Mouse (Mus musculus): ENCODE measurements around the gene Tcap. TPM values are rescaled to one million over a fixed set of nuclear protein-coding genes. Genes with fewer than 3 reads are reported as not detected.

The Tcap gene
- polyA plus RNA-seq, 1 experiment from 2014 or later, result 1.3 TPM

DNA sequence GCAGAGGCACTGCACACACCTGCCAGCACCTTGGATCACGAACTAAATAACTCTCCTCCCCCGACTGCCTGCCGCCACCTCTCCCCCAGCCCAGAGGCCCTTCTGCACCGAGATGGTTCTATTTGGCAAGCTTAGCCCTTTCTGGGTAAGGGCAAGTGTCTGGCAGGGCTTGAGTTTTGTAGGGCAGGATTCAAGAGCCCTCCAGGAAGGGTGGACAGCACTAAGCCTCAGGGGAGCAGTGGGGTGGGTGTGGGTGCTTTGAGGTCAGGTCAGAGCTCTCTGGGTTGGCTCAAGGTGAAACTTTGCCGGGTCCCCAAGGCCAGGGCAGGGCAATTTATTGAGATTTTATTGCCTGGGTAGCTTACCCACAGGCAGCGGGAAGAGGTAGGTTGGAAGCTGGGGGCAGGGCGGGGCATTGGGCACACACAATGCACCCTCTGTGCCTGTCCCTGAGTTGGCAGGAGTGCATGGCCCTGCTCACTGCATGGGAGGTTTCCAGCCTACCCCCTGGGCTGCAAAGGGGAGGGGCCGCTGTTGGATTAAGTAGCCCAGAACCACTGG lies 29.9 kb upstream of the Tcap start:
- H3K4me2 ChIP-seq (replicated peaks; ENCODE audit: low read depth, low read length), result no peak overlapping the region
- peaks cover 41% of the 10 kb centered on the region for H3K27me3 ChIP-seq (ENCODE audit: control insufficient read depth, insufficient read depth, low read length)
- H3K9ac ChIP-seq (ENCODE audit: low read depth, low read length), result no peak overlapping the region
- H3K36me3 ChIP-seq (ENCODE audit: control insufficient read depth, insufficient read depth, low read length), result no peaks in the 10 kb centered on the region
- no peak for ATAC-seq (ENCODE audit: low FRiP score, low TSS enrichment)
- H3K27ac ChIP-seq (ENCODE audit: low read depth, low read length), result no peak overlapping the region
- H3K4me3 ChIP-seq (ENCODE audit: low read length), result no peak overlapping the region
- peaks cover 9% of the 10 kb centered on the region for H3K4me1 ChIP-seq (ENCODE audit: control insufficient read depth, insufficient read depth, low read length)
- WGBS, result 33% methylated on average over 8 of the region's 8 CpGs
- H3K9me3 ChIP-seq (ENCODE audit: control insufficient read depth, low read length), result no peaks in the 10 kb centered on the region

DNA sequence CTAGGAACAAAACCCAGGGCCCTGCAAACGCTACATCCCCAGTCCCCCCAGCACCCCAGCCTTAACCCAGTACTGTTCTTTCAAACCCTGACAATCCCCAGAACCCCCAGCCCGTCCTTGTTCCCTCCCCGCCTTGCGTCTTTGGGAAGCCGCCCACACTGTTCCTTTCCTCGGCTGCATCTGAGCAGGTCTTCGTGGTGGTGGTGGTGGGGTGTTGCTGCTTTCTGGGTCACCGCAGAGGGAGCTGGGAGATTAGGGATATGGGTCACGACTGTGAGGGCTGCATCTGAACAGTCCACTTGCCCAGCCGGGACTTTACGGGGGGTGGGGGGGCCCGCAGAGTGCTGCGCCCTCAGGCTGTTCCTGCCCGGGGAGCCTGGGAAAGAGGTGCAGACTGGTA lies 29.2 kb upstream of the Tcap start:
- Histone ChIP-seq H3K9me3 (ENCODE audit: control insufficient read depth, low read length) (no peaks in the 10 kb centered on the region), H3K9ac (ENCODE audit: low read depth, low read length) (no peak overlapping the region), H3K4me1 (ENCODE audit: control insufficient read depth, insufficient read depth, low read length) (peaks cover 15% of the 10 kb centered on the region), H3K4me3 (ENCODE audit: low read length) (no peak overlapping the region), H3K27me3 (ENCODE audit: control insufficient read depth, insufficient read depth, low read length) (peaks cover 33% of the 10 kb centered on the region), H3K27ac (ENCODE audit: low read depth, low read length) (no peak overlapping the region), H3K4me2 (replicated peaks; ENCODE audit: low read depth, low read length) (no peak overlapping the region), H3K36me3 (ENCODE audit: control insufficient read depth, insufficient read depth, low read length) (no peaks in the 10 kb centered on the region)
- WGBS, result 64% methylated on average over 14 of the region's 14 CpGs
- no peak for ATAC-seq (ENCODE audit: low FRiP score, low TSS enrichment)

GRCm38 (mm10) chr11:98355732-98356299 lies 27.8 kb upstream of the Tcap start:
- Histone ChIP-seq H3K9me3 (ENCODE audit: control insufficient read depth, low read length) (no peaks in the 10 kb centered on the region), H3K36me3 (ENCODE audit: control insufficient read depth, insufficient read depth, low read length) (no peaks in the 10 kb centered on the region), H3K4me3 (ENCODE audit: low read length) (no peak overlapping the region), H3K4me2 (replicated peaks; ENCODE audit: low read depth, low read length) (no peak overlapping the region), H3K27ac (ENCODE audit: low read depth, low read length) (no peak overlapping the region), H3K9ac (ENCODE audit: low read depth, low read length) (no peak overlapping the region), H3K27me3 (ENCODE audit: control insufficient read depth, insufficient read depth, low read length) (peaks cover 20% of the 10 kb centered on the region), H3K4me1 (ENCODE audit: control insufficient read depth, insufficient read depth, low read length) (peaks cover 19% of the 10 kb centered on the region)
- ATAC-seq (ENCODE audit: low FRiP score, low TSS enrichment), result no peak
- 5% methylated on average over 6 of the region's 6 CpGs for WGBS

- Histone ChIP-seq H3K27me3 (ENCODE audit: control insufficient read depth, insufficient read depth, low read length) (peaks cover 10% of the 10 kb centered on the region), H3K4me2 (replicated peaks; ENCODE audit: low read depth, low read length) (peak overlapping the region; percentile 69), H3K36me3 (ENCODE audit: control insufficient read depth, insufficient read depth, low read length) (no peaks in the 10 kb centered on the region), H3K4me1 (ENCODE audit: control insufficient read depth, insufficient read depth, low read length) (peaks cover 25% of the 10 kb centered on the region), H3K9ac (ENCODE audit: low read depth, low read length) (no peak overlapping the region), H3K27ac (ENCODE audit: low read depth, low read length) (peak overlapping the region; percentile 88; the same call in 1 of the 2 replicates), H3K9me3 (ENCODE audit: control insufficient read depth, low read length) (no peaks in the 10 kb centered on the region), H3K4me3 (ENCODE audit: low read length) (no peak overlapping the region)
- 59% methylated on average over 7 of the region's 7 CpGs for WGBS
- ATAC-seq (ENCODE audit: low FRiP score, low TSS enrichment), result no peak
Measured at GRCm38 (mm10) chr11:98356625-98357394, 26.8 kb upstream of the Tcap start.

DNA sequence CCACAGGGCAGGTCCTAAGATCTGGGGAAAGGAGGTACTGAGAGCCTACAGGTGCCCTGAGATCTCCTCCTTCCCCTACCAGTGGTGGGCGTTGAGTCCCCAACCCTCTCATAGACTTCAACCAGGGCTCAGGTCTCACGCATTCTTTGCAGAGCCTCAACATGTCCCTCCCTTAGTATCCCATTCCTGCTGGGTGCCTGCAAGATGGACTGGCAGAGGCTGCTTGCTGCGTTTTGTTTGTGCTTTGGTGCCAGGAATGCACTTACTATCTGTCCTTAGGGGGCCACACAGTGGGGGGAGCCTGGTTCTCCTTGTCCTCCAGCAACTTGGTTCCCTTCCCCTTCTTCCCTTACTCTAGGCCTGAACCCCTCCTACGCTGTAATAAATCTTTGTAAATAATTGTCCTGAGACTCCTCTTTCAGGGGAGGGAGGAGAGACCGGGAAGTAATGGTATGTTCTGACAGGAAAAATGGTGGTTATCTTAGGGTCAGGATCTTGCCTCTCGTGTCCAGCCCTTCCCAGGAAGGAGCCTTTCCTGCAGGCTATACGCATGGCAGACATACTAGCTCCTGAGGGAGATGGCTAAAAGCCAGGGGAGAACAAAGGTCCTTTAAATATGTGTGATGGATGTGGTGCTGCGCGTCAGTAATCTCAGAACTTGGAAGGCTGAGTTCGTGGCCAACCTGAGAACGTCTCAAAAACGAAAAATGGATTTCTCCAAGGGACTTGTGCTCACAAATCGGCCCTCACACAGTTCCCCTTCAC lies 26.0 kb upstream of the Tcap start:
- Histone ChIP-seq H3K4me3 (ENCODE audit: low read length) (peak overlapping the region; percentile 60), H3K27me3 (ENCODE audit: control insufficient read depth, insufficient read depth, low read length) (peaks cover 6% of the 10 kb centered on the region; the same call in 1 of the 2 replicates), H3K4me1 (ENCODE audit: control insufficient read depth, insufficient read depth, low read length) (peaks cover 30% of the 10 kb centered on the region), H3K36me3 (ENCODE audit: control insufficient read depth, insufficient read depth, low read length) (no peaks in the 10 kb centered on the region), H3K4me2 (replicated peaks; ENCODE audit: low read depth, low read length) (peak overlapping the region; percentile 69), H3K9ac (ENCODE audit: low read depth, low read length) (peak overlapping the region; percentile 65), H3K27ac (ENCODE audit: low read depth, low read length) (peak overlapping the region; percentile 88), H3K9me3 (ENCODE audit: control insufficient read depth, low read length) (no peaks in the 10 kb centered on the region)
- ATAC-seq (ENCODE audit: low FRiP score, low TSS enrichment), result peak; percentile 37; the same call in 1 of the 2 replicates
- 3% methylated on average over 13 of the region's 13 CpGs for WGBS

GRCm38 (mm10) chr11:98358161-98359083 lies 25.2 kb upstream of the Tcap start, which contains the start of gene Stard3:
TSS of gene Stard3 (plus strand) at chr11:98358368.
- H3K4me3 ChIP-seq (ENCODE audit: low read length), result peak within 1 kb of the TSS; percentile 60
- H3K4me2 ChIP-seq (replicated peaks; ENCODE audit: low read depth, low read length), result peak within 1 kb of the TSS; percentile 69
- peaks cover 6% of the 10 kb centered on the region; the same call in 1 of the 2 replicates for H3K27me3 ChIP-seq (ENCODE audit: control insufficient read depth, insufficient read depth, low read length)
- WGBS, result 1% methylated on average over 58 of the region's 60 CpGs
- peak within 1 kb of the TSS; percentile 88 for H3K27ac ChIP-seq (ENCODE audit: low read depth, low read length)
- peaks cover 30% of the 10 kb centered on the region for H3K4me1 ChIP-seq (ENCODE audit: control insufficient read depth, insufficient read depth, low read length)
- peak within 1 kb of the TSS; percentile 65 for H3K9ac ChIP-seq (ENCODE audit: low read depth, low read length)
- H3K9me3 ChIP-seq (ENCODE audit: control insufficient read depth, low read length), result no peaks in the 10 kb centered on the region
- peak; percentile 87 for ATAC-seq (ENCODE audit: low FRiP score, low TSS enrichment)
- no peaks in the 10 kb centered on the region for H3K36me3 ChIP-seq (ENCODE audit: control insufficient read depth, insufficient read depth, low read length)

DNA sequence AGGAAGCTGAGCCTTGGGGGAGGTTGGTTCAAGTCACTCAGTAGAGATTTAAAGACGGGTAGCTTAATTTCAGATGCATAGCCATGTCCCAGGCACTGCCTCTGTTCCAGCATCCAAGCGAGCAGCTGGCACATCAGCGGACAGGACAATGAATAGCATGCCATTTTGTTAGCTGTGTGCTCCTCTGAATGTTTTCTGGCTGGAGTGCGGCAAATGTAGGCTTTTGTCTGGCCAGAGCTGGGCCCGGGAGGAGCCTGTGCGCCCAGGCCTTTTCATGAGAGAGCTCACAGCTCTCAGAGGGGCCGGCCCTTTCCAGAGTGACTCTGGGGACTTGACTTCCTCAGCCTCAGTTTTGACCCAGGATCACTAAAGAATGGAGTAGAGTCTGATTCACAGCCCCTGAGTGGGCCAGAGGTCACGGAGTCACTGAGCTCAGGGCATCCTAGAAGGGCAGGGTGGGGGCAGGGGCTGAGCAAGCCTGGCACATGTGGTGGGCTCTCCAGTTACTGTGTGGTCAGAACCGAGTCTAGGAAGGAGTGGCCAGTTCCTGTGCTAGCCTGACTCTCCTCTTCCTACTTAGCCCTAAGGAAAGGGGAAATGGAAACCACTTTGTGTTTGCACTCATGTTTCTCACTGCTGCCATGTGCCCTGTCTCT lies 22.6 kb upstream of the Tcap start:
- no peak for ATAC-seq (ENCODE audit: low FRiP score, low TSS enrichment)
- Histone ChIP-seq H3K36me3 (ENCODE audit: control insufficient read depth, insufficient read depth, low read length) (no peaks in the 10 kb centered on the region), H3K27me3 (ENCODE audit: control insufficient read depth, insufficient read depth, low read length) (no peaks in the 10 kb centered on the region), H3K9me3 (ENCODE audit: control insufficient read depth, low read length) (no peaks in the 10 kb centered on the region), H3K9ac (ENCODE audit: low read depth, low read length) (0 out of 2 replicates have a peak overlapping the region, but pooled peaks have one; percentile 18), H3K4me1 (ENCODE audit: control insufficient read depth, insufficient read depth, low read length) (peaks cover 30% of the 10 kb centered on the region), H3K4me2 (replicated peaks; ENCODE audit: low read depth, low read length) (0 out of 2 replicates have a peak overlapping the region, but pooled peaks have one; percentile 1), H3K27ac (ENCODE audit: low read depth, low read length) (peak overlapping the region; percentile 17; the same call in 1 of the 2 replicates), H3K4me3 (ENCODE audit: low read length) (no peak overlapping the region)
- WGBS, result 42% methylated on average over 9 of the region's 9 CpGs

All from kidney, embryonic 14.5 days (tissue).